Mouse (Mus musculus) hematopoietic stem cell, adult 5-6 weeks (primary cell): ENCODE data around the gene Cux2. TPM values are rescaled to one million over a fixed set of nuclear protein-coding genes. Genes with fewer than 3 reads are reported as not detected.

Experiments used
- ATAC-seq, 2 experiments: fragments of 125-278 bp in 1 of 2; replicated peaks in 1 of 2; 2 replicates each; pipeline ENCODE4 v1.8.0; 2016 to 2017; ENCODE audit warnings: inconsistent platforms in 2 of 2, mild to moderate bottlenecking in 2 of 2, moderate number of reproducible peaks in 2 of 2, low read depth in 1 of 2, moderate TSS enrichment in 1 of 2; ENCODE audit not compliant: low FRiP score in 2 of 2, poor library complexity in 2 of 2, severe bottlenecking in 2 of 2, insufficient read depth in 1 of 2, low TSS enrichment in 1 of 2
- total RNA-seq: library from RNA; stranded (forward); fragments of 172-1452, 232-1000 nt; gene quantifications from 2 replicates; pipeline ENCODE4 v1.2.3, GENCODE M21; 2017

The Cux2 gene
- total RNA-seq, 1 experiment from 2014 or later: not detected

GRCm38 (mm10) chr5:122032471-122033166 is 17.3 kb downstream of the Cux2 start:
- no peak for ATAC-seq

GRCm38 (mm10) chr5:122031146-122031545 is 18.8 kb downstream of the Cux2 start:
- ATAC-seq: 0 out of 4 replicates have a peak, but pooled peaks of 1 of the 2 experiments have one; percentile 12

GRCm38 (mm10) chr5:122030640-122031039 is 19.3 kb downstream of the Cux2 start:
- ATAC-seq: no peak

GRCm38 (mm10) chr5:122026771-122027170 is 23.1 kb downstream of the Cux2 start:
- ATAC-seq: no peak

GRCm38 (mm10) chr5:122026284-122026683 is 23.6 kb downstream of the Cux2 start:
- ATAC-seq: no peak

GRCm38 (mm10) chr5:122025117-122025516 is 24.8 kb downstream of the Cux2 start:
- no peak for ATAC-seq

GRCm38 (mm10) chr5:122019288-122019687 is 30.6 kb downstream of the Cux2 start:
- no peak for ATAC-seq

GRCm38 (mm10) chr5:122017778-122018177 is 32.1 kb downstream of the Cux2 start:
- ATAC-seq: no peak

GRCm38 (mm10) chr5:122017269-122017668 is 32.6 kb downstream of the Cux2 start:
- no peak for ATAC-seq

- no peak for ATAC-seq
Observed at GRCm38 (mm10) chr5:122016744-122017143, 33.2 kb downstream of the Cux2 start.

GRCm38 (mm10) chr5:122015149-122015548 is 34.8 kb downstream of the Cux2 start:
- ATAC-seq: no peak

GRCm38 (mm10) chr5:122014671-122015070 is 35.2 kb downstream of the Cux2 start:
- no peak for ATAC-seq

- ATAC-seq: no peak
Observed at GRCm38 (mm10) chr5:122011289-122011688, 38.6 kb downstream of the Cux2 start.

- no peak for ATAC-seq
Observed at GRCm38 (mm10) chr5:122007946-122008441, 41.9 kb downstream of the Cux2 start.

- ATAC-seq: no peak
Observed at GRCm38 (mm10) chr5:122003460-122003859, 46.4 kb downstream of the Cux2 start.

- ATAC-seq: no peak
Observed at GRCm38 (mm10) chr5:122002148-122002547, 47.8 kb downstream of the Cux2 start.

GRCm38 (mm10) chr5:122001311-122001710 is 48.6 kb downstream of the Cux2 start:
- no peak for ATAC-seq

- ATAC-seq: no peak
Observed at GRCm38 (mm10) chr5:122000381-122000780, 49.5 kb downstream of the Cux2 start.
